Mouse (Mus musculus) kidney, adult 2 months (tissue): ENCODE measurements at regions not wholly inside any gene's neighbourhood (a gene's known extent, or its start where the extent isn't known, plus 50 kb on each side); places are given as distances from the start of the nearest gene placed in this dataset.

Source experiments
- CTCF ChIP-seq: fragments of 200-500 bp; conservative IDR thresholded peaks from 2 replicates; pipeline ENCODE4 v1.5.1; 2011; ENCODE audit warnings: low read depth, mild to moderate bottlenecking, control low read depth, low read length, moderate library complexity, mixed read lengths; ENCODE audit not compliant: insufficient read depth, insufficient read length
- POLR2A ChIP-seq: fragments of 200-500 bp; IDR thresholded peaks from one replicate; pipeline ENCODE4 v1.6.1; 2011; ENCODE audit warnings: low read depth, low read length, control low read depth

- TF ChIP-seq CTCF = no peak
- no peak for TF ChIP-seq POLR2A
Observed at GRCm38 (mm10) chr17:45312510-45313266, 120.8 kb downstream of the Cdc5l start.
